Mouse (Mus musculus): ENCODE measurements at regions not wholly inside any gene's neighbourhood (a gene's known extent, or its start where the extent isn't known, plus 50 kb on each side); places are given as distances from the start of the nearest gene placed in this dataset.

DNA sequence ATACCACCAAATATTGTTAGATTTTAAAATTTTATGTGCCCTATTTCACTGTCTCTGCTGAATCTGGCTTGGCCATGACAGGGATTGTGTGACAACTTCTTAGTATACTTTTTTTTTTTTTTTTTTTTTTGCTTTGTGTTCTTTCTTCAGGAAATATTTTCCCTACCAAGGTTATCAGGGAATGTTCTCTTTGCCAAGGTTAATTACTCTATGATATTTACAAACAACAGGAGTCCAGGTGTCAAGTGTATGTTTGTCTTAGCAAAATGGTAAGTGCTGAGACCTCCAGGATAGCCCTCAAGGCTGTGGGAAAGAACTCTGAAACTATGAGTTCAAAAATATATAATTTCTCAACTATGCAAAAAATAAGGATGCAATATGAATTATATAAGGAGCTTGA is 143.4 kb downstream of the Tmem161b start:
- no peak for TF ChIP-seq CTCF (IDR thresholded peaks at IDR 0.05; ENCODE audit: borderline replicate concordance, extremely low read depth, insufficient read depth, insufficient read length)
- TF ChIP-seq POLR2A (IDR thresholded peaks at IDR 0.05; ENCODE audit: borderline replicate concordance, extremely low read depth, insufficient read depth, insufficient read length, poor library complexity, severe bottlenecking) = no peak
- no peak for DNase-seq (ENCODE audit: low read depth)

DNA sequence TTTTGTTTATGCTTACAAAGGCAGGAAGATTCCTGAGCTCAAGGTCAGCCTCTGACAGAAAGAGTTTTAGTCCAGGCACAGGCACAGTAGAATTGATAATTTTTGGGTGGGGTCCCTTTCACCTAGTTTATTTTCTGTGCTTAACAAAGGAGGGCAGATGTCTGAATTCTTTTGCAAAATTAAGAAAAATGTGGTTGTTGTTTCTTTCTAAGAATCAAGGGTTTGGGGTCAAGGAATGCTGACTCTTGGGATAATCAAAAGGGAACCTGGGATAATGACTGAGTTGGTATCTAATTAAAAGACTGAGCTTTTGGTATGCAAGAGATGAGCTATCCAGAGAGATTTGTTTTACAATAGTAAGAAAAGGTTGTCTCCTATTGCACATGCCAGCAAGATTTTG is 143.9 kb downstream of the Tmem161b start:
- TF ChIP-seq POLR2A (IDR thresholded peaks at IDR 0.05; ENCODE audit: borderline replicate concordance, extremely low read depth, insufficient read depth, insufficient read length, poor library complexity, severe bottlenecking) = no peak
- TF ChIP-seq CTCF (IDR thresholded peaks at IDR 0.05; ENCODE audit: borderline replicate concordance, extremely low read depth, insufficient read depth, insufficient read length) = no peak

DNA sequence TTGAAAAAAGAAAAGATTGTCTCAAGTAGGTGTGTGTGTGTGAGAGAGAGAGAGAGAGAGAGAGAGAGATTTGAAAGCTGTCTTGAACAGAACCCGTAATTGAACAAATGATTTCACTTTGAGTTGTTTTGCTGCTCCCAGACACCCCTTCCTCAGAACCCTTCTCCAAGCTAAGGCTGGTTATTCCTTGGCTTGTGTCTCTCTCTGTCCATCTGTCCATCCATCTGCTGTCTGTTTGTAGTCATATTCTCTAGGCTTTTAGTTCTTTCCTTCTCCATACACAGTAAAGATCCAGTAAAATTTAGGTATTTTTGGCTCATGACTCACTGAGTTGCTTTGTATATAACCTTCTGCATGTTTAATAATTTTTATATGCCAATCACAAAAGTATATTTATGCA is 144.7 kb downstream of the Tmem161b start:
- peak; percentile 5 for DNase-seq (ENCODE audit: low read depth)
- TF ChIP-seq POLR2A (IDR thresholded peaks at IDR 0.05; ENCODE audit: borderline replicate concordance, extremely low read depth, insufficient read depth, insufficient read length, poor library complexity, severe bottlenecking) (no peak), CTCF (IDR thresholded peaks at IDR 0.05; ENCODE audit: borderline replicate concordance, extremely low read depth, insufficient read depth, insufficient read length) (no peak)

More for the DNA sequence above, 143.9 kb downstream of the Tmem161b start:
- DNase-seq (ENCODE audit: low read depth) = no peak

DNA sequence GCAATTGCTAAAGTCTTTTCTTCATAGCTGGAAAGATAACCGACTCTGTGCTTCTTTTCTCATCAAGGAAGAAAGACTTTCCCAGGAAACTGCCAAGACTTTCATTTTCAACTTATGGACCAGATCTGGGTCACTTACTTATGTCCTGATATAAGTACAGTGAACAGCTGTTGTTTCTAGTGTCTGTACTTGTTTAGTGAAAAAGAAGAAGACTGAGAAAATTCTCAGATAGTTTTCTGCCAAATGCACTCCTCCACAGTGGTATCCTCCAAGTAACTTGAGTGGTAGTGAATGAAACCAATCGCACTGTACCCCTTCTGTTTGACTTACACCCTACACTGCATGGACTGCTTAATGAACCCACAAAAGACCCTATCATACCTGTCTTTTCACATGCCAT is 146.1 kb downstream of the Tmem161b start:
- DNase-seq (ENCODE audit: low read depth) = no peak
- TF ChIP-seq CTCF (IDR thresholded peaks at IDR 0.05; ENCODE audit: borderline replicate concordance, extremely low read depth, insufficient read depth, insufficient read length) (no peak), POLR2A (IDR thresholded peaks at IDR 0.05; ENCODE audit: borderline replicate concordance, extremely low read depth, insufficient read depth, insufficient read length, poor library complexity, severe bottlenecking) (no peak)

DNA sequence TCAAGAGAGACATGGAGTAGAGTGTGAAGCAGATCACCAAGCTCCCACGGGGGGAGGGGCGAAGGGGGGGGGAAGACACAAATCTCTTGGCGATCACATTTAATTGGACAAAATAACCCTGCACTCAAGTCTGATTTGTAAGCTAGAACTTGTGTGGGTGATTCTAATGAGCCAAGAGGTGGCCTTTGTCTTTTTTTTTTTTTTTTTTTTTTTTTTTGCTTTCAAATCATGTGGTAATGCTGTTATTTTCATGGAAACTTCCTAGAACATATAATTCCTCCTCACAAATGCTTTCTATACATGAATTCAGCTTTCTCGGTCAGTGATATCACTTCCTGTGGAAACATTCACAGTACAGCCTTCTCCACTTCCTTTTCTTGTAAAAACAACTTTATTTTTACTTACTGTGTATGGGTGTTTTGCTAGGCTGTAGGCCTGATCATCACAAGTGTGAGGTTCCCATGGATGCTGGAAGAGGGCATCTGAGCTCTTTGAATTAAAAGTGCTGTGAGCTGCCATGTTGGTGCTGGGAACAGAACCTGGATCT is 152.7 kb downstream of the Tmem161b start:
- DNase-seq (ENCODE audit: low read depth) = no peak
- TF ChIP-seq POLR2A (IDR thresholded peaks at IDR 0.05; ENCODE audit: borderline replicate concordance, extremely low read depth, insufficient read depth, insufficient read length, poor library complexity, severe bottlenecking) = no peak
- no peak for TF ChIP-seq CTCF (IDR thresholded peaks at IDR 0.05; ENCODE audit: borderline replicate concordance, extremely low read depth, insufficient read depth, insufficient read length)

DNA sequence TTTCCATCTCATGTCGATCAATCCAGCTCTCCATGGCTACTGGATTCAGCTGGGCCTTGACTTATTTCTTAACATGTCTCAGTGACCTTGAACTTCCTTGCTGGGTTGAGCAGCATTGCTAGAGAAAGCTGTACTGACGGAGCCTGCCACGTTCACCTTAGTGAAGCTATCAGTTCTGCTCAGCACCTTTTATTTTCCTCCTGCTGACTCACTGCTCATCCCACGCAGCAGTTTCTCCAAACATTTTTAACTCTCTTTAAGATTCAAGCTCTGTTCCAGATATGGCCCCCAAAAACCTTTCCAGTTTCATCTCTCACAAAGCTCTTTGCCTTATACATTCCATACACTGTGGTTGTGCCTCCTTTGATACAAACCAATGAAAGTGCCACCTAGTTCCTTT is 153.8 kb downstream of the Tmem161b start:
- DNase-seq (ENCODE audit: low read depth) = no peak
- TF ChIP-seq POLR2A (IDR thresholded peaks at IDR 0.05; ENCODE audit: borderline replicate concordance, extremely low read depth, insufficient read depth, insufficient read length, poor library complexity, severe bottlenecking) (no peak), CTCF (IDR thresholded peaks at IDR 0.05; ENCODE audit: borderline replicate concordance, extremely low read depth, insufficient read depth, insufficient read length) (no peak)

DNA sequence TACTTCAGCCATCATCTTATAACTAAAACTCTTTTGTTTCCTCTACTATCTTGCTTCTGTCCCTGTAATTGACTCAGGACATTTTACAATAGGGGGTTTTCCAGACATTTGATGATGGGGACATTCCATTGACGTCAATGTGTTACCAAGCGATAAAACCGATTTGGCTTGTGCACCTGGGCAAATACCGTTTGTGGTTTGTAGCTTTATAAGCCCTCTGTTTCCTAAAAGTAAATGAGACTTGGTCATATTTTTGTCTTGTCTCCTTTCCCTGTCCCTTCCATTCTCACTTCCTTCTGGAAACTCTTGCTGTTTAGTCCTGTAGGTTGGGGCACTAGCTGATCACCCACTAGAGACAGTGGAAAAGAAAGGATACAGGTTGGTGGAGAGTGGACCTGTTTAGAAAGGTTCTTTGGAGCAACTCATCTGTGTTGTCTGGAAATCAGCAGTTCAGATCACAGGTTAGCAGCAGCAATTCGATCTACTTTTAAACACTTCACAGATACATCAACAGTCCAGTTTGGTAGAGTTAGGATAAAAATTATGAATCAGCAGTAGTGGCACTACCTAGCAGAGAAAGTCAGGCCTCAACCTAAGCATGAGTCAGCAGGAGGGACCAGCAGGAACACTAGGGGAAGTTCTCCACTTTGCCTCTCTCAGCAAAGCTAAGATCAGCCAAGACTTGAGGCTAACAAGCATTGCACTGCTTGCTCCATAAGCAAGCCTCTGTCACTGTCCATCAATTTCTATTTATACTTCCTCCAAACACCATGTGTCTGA is 156.6 kb downstream of the Tmem161b start:
- TF ChIP-seq CTCF (IDR thresholded peaks at IDR 0.05; ENCODE audit: borderline replicate concordance, extremely low read depth, insufficient read depth, insufficient read length) = no peak
- TF ChIP-seq POLR2A (IDR thresholded peaks at IDR 0.05; ENCODE audit: borderline replicate concordance, extremely low read depth, insufficient read depth, insufficient read length, poor library complexity, severe bottlenecking) = no peak
- DNase-seq (ENCODE audit: low read depth) = no peak

DNA sequence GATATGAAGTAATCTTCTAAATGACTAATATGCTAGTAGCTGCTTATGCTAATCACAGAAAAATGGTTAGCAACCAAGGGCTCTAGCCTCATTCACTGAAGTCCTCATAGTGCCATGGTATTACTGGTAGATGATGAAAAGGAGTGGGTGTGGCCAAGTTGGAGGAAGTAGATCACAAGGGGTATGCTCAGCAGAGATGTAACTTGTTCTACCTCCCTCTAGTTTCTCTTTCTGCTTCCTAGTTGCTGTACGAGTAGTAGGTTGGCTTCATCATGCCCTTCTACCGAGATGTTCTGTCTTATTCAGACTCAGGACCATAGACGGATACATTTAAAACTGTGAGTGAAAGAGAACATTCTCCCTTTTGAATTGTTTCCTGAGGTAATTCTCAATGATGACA is 169.5 kb downstream of the Tmem161b start:
- no peak for DNase-seq (ENCODE audit: low read depth)
- TF ChIP-seq CTCF (IDR thresholded peaks at IDR 0.05; ENCODE audit: borderline replicate concordance, extremely low read depth, insufficient read depth, insufficient read length) (no peak), POLR2A (IDR thresholded peaks at IDR 0.05; ENCODE audit: borderline replicate concordance, extremely low read depth, insufficient read depth, insufficient read length, poor library complexity, severe bottlenecking) (no peak)

DNA sequence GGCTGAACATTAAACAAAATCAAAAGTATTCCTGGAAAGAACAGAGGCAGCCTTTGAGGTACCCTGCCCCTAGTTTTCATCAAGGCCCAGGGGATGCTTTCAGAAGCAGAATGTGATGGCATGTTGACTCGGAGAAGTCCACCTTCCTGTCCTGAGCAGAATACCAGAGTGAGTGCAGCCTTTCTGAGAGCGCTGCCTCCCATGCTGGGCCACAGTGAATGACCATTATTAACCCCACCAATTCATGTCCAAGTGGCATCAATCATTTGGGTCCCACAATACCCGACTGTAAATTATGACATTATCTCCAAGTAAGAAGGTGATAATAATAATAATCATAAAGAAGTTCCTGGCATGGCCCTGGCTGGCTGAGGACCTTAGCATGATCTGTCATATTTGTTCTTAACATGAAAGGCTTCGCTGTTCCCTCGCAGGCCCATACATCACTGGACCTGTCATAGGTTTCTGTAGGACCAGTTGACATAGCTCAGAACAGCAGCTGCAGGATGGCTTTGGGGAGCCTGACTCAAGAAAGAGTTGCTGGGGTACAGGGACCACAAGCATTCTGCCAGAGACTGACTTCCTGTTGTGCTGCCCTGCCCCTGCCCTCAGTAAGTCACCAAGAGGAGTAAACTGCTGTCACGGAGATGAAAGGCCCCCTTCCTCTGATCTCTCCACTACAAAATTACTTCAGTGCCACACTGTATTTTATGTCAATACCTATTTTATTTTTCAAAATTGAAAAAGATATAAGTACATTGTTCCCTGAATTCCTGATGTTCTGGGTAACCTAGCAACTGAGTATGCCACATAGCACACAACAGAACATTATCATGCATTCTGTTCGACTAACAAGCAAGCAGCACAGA is 176.6 kb downstream of the Tmem161b start:
- DNase-seq (ENCODE audit: low read depth) = peak; percentile 66
- TF ChIP-seq CTCF (IDR thresholded peaks at IDR 0.05; ENCODE audit: borderline replicate concordance, extremely low read depth, insufficient read depth, insufficient read length) = no peak
- TF ChIP-seq POLR2A (IDR thresholded peaks at IDR 0.05; ENCODE audit: borderline replicate concordance, extremely low read depth, insufficient read depth, insufficient read length, poor library complexity, severe bottlenecking) = no peak

DNA sequence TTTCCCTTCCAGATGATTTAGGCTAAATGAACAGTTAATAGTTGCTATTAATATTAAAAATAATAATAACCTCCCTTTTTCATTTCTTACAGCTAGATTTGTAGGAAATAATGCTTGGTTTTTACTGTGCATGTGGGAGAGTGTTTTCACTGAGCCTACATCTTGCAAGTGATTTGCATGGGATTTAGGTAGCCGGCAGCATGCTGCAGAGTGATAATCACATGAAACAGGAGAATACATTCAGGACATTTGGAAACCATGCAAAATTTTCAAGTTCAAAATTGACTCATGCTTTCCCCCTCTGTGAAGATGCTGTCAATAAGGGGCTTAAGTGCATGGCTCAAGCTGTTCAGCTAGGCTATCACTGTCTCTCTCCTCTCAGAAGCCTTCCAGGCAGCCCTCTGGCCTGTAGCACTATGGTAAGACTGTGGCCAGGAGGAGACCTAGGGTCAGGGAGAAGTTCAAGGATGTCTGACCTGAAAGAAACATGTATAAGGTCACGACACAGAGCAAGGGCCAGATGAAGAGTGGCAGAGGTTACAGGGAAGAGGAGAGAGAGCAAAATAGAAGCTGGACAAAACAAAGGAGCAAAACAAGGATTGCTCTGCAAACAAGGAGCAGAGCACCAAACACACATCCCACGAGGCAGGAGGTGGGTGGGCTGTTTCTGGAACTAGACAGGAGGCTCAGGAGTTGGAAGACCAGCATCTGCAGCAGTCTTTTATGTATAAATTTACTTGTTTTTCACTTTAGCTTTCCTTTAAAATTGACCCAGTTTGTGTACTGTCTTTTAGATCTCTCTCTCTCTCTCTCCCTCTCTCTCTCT is 177.5 kb downstream of the Tmem161b start:
- TF ChIP-seq CTCF (IDR thresholded peaks at IDR 0.05; ENCODE audit: borderline replicate concordance, extremely low read depth, insufficient read depth, insufficient read length) (no peak), POLR2A (IDR thresholded peaks at IDR 0.05; ENCODE audit: borderline replicate concordance, extremely low read depth, insufficient read depth, insufficient read length, poor library complexity, severe bottlenecking) (no peak)
- DNase-seq (ENCODE audit: low read depth) = peak; percentile 52

All from brain, embryonic 14.5 days (tissue).